Mouse (Mus musculus): ENCODE results near the gene Chchd10.

The Chchd10 gene

GRCm38 (mm10) chr10:75926396-75926795 lies 6.5 kb upstream of the Chchd10 start:
- DNase-seq = no peak

GRCm38 (mm10) chr10:75930304-75930703 lies 2.6 kb upstream of the Chchd10 start:
- DNase-seq = peak; percentile 56 to 57

- no peak for DNase-seq
Observed at GRCm38 (mm10) chr10:75931311-75931710, 1.6 kb upstream of the Chchd10 start.

GRCm38 (mm10) chr10:75932081-75932678 lies 750 bp upstream of the Chchd10 start:
- DNase-seq = peak; percentile 70 to 79

- DNase-seq = no peak
Observed at GRCm38 (mm10) chr10:75934991-75935390, 2.1 kb downstream of the Chchd10 start.

GRCm38 (mm10) chr10:75935680-75936541 lies 3.0 kb downstream of the Chchd10 start, which contains the start of gene Mmp11:
TSS of gene Mmp11 (minus strand) at chr10:75936496.
- DNase-seq = peak; percentile 92 to 96

- peak in 1 of 2 experiments; percentile 64 for DNase-seq
Observed at GRCm38 (mm10) chr10:75936909-75937667, 4.2 kb downstream of the Chchd10 start.

GRCm38 (mm10) chr10:75937851-75938643 lies 5.1 kb downstream of the Chchd10 start:
- peak; percentile 34 to 68 for DNase-seq

- DNase-seq = peak in 1 of 2 experiments; percentile 21
Observed at GRCm38 (mm10) chr10:75939481-75940234, 6.7 kb downstream of the Chchd10 start.

GRCm38 (mm10) chr10:75940520-75940919 lies 7.6 kb downstream of the Chchd10 start, which contains the start of gene Gm867:
TSS of gene Gm867 (minus strand) at chr10:75940672.
- DNase-seq = peak; percentile 40 to 59

- DNase-seq = no peak
Observed at GRCm38 (mm10) chr10:75941042-75941824, 8.3 kb downstream of the Chchd10 start.

GRCm38 (mm10) chr10:75942736-75943477 lies 10.0 kb downstream of the Chchd10 start, which contains the start of gene Vpreb3:
TSS of gene Vpreb3 (plus strand) at chr10:75943057.
- no peak for DNase-seq

GRCm38 (mm10) chr10:75944066-75944772 lies 11.3 kb downstream of the Chchd10 start:
- peak in 1 of 2 experiments; percentile 45 for DNase-seq

- DNase-seq = no peak
Observed at GRCm38 (mm10) chr10:75945213-75945612, 12.3 kb downstream of the Chchd10 start.

- DNase-seq = no peak
Observed at GRCm38 (mm10) chr10:75945896-75946295, 13.0 kb downstream of the Chchd10 start.

- DNase-seq = no peak
Observed at GRCm38 (mm10) chr10:75948079-75948478, 15.1 kb downstream of the Chchd10 start.

- DNase-seq = peak; percentile 36 to 51
Observed at GRCm38 (mm10) chr10:75949053-75950045, 16.4 kb downstream of the Chchd10 start.

- peak; percentile 30 to 70 for DNase-seq
Observed at GRCm38 (mm10) chr10:75950791-75951210, 17.9 kb downstream of the Chchd10 start.

Measured in kidney, postnatal 25 days (tissue).